Mouse (Mus musculus) small intestine, adult 2 months (tissue): ENCODE data around the gene Nudcd2. TPM values are rescaled to one million over a fixed set of nuclear protein-coding genes. Genes with fewer than 3 reads are reported as not detected.

Source experiments
- H3K27ac ChIP-seq: fragments of 200-500 bp; 2 replicates; pipeline ENCODE4 v1.5.1; 2012; ENCODE audit warnings: low read depth, low read length, control low read depth, inconsistent platforms; ENCODE audit not compliant: insufficient read depth
- H3K27me3 ChIP-seq: fragments of 200-500 bp; 2 replicates; pipeline ENCODE4 v1.6.1; 2012; ENCODE audit warnings: mild to moderate bottlenecking, moderate library complexity, low read length, inconsistent platforms; ENCODE audit not compliant: control insufficient read depth, insufficient read depth
- H3K36me3 ChIP-seq: fragments of 200-500 bp; 2 replicates; pipeline ENCODE4 v1.6.1; 2012; ENCODE audit warnings: mild to moderate bottlenecking, low read length, control low read depth, inconsistent platforms; ENCODE audit not compliant: control insufficient read depth, insufficient read depth
- H3K4me1 ChIP-seq: fragments of 200-500 bp; 2 replicates; pipeline ENCODE4 v1.6.1; 2012; ENCODE audit warnings: low read length, inconsistent platforms, mixed read lengths; ENCODE audit not compliant: control insufficient read depth, insufficient read depth, insufficient read length
- H3K4me3 ChIP-seq: fragments of 200-500 bp; 2 replicates; pipeline ENCODE4 v1.5.1; 2012; ENCODE audit warnings: low read depth, mild to moderate bottlenecking, control low read depth, inconsistent platforms, low read length, moderate library complexity
- CTCF ChIP-seq: fragments of 200-500 bp; IDR thresholded peaks from 2 replicates; pipeline ENCODE4 v1.5.1; 2012; ENCODE audit warnings: low read depth, mild to moderate bottlenecking, control low read depth, inconsistent platforms, low read length, moderate library complexity, mixed read lengths; ENCODE audit not compliant: insufficient replicate concordance, insufficient read length; ENCODE audit errors: extremely low read depth
- POLR2A ChIP-seq: fragments of 200-500 bp; IDR thresholded peaks from 2 replicates; pipeline ENCODE4 v1.6.1; 2012; ENCODE audit warnings: low read depth, mild to moderate bottlenecking, control low read depth, inconsistent platforms, low read length, moderate library complexity
- WGBS: fragments of 180-500 bp; shearing (Covaris S2); methylation state at CpG from one replicate; pipeline ENCODE4 v1.1.7; 2018; 5-methylcytosine and 5-hydroxymethylcytosine counted together
- polyA plus RNA-seq: library from polyadenylated mRNA; depleted of rRNA; stranded (reverse); fragments of >200 nt; gene quantifications from 2 replicates; pipeline ENCODE4 v1.2.3, GENCODE M21; 2012

Nudcd2 gene
- polyA plus RNA-seq, 1 experiment = 6.7 TPM

DNA sequence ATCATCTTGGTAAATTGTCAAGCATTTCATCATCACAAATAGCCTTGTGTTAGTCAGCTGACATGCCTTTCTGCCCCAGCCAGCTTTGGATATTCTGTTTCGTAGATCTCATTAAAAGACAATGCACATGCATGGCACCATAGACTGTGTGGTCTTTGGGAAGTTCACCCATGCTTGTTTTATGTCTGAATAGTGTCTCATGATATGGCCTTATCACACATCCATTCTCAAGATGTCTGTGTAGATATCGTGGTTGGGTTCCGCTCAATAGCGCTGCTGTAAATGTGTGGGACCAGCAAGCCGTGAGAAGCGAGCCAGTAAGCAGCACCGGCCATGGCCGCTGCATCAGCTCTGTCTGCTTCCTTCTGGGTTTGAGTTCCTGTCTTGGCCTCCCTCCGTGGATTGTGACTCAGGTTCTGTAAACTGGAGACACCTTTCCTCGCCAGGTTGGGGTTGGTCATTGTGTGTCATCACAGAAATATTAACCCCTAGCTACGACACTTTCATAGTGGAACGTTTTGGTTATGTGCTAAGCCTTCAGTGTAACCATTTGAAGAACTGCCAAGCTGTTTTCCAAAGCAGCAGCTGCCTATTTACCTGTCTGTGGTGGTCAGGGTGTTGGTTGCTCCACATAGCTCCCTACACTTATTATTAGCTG, 8.3 kb downstream of the Nudcd2 start:
- Histone ChIP-seq H3K4me1 (no peaks in the 10 kb centered on the region), H3K27ac (no peak overlapping the region), H3K27me3 (no peaks in the 10 kb centered on the region), H3K4me3 (no peak overlapping the region), H3K36me3 (peaks cover 28% of the 10 kb centered on the region)
- 89% methylated on average over 12 of the region's 12 CpGs for WGBS
- no peak for TF ChIP-seq CTCF
- no peak for TF ChIP-seq POLR2A

GRCm38 (mm10) chr11:40744348-40744747, 10.9 kb downstream of the Nudcd2 start:
- H3K4me3 ChIP-seq = no peak overlapping the region
- no peaks in the 10 kb centered on the region for H3K4me1 ChIP-seq
- no peak overlapping the region for H3K27ac ChIP-seq
- no peaks in the 10 kb centered on the region for H3K27me3 ChIP-seq
- TF ChIP-seq CTCF = no peak
- H3K36me3 ChIP-seq = peaks cover 10% of the 10 kb centered on the region
- 68% methylated on average over 3 of the region's 3 CpGs for WGBS

- no peaks in the 10 kb centered on the region for H3K27me3 ChIP-seq
- H3K36me3 ChIP-seq = peaks cover 8% of the 10 kb centered on the region
- TF ChIP-seq CTCF = no peak
- no peak for TF ChIP-seq POLR2A
- H3K4me3 ChIP-seq = no peak overlapping the region
- 91% methylated on average over 12 of the region's 12 CpGs for WGBS
- no peak overlapping the region for H3K27ac ChIP-seq
- H3K4me1 ChIP-seq = no peaks in the 10 kb centered on the region
These were observed 12.9 kb downstream of the Nudcd2 start for GRCm38 (mm10) chr11:40746361-40746760.

GRCm38 (mm10) chr11:40747716-40748115, 14.2 kb downstream of the Nudcd2 start:
- Histone ChIP-seq H3K4me1 (no peaks in the 10 kb centered on the region), H3K27me3 (no peaks in the 10 kb centered on the region), H3K27ac (no peak overlapping the region), H3K36me3 (peaks cover 13% of the 10 kb centered on the region), H3K4me3 (no peak overlapping the region)
- WGBS = 62% methylated on average over 2 of the region's 2 CpGs
- TF ChIP-seq POLR2A (no peak), CTCF (no peak)

GRCm38 (mm10) chr11:40753836-40754235, 20.4 kb downstream of the Nudcd2 start:
- H3K27ac ChIP-seq = no peak overlapping the region
- peaks cover 15% of the 10 kb centered on the region for H3K36me3 ChIP-seq
- H3K27me3 ChIP-seq = no peaks in the 10 kb centered on the region
- TF ChIP-seq POLR2A (no peak), CTCF (no peak)
- no peak overlapping the region for H3K4me3 ChIP-seq
- WGBS = 72% methylated on average over 6 of the region's 6 CpGs
- H3K4me1 ChIP-seq = peaks cover 3% of the 10 kb centered on the region; the same call in 1 of the 2 replicates

GRCm38 (mm10) chr11:40754664-40755107, 21.2 kb downstream of the Nudcd2 start:
- TF ChIP-seq POLR2A (no peak), CTCF (no peak)
- H3K4me1 ChIP-seq = peaks cover 3% of the 10 kb centered on the region; the same call in 1 of the 2 replicates
- peak overlapping the region; percentile 83 for H3K4me3 ChIP-seq
- H3K36me3 ChIP-seq = peaks cover 12% of the 10 kb centered on the region
- no peaks in the 10 kb centered on the region for H3K27me3 ChIP-seq
- WGBS = under 1% methylated on average over 19 of the region's 19 CpGs
- H3K27ac ChIP-seq = 0 out of 2 replicates have a peak overlapping the region, but pooled peaks have one; percentile 17

- Histone ChIP-seq H3K4me1 (peaks cover 3% of the 10 kb centered on the region; the same call in 1 of the 2 replicates), H3K27me3 (no peaks in the 10 kb centered on the region), H3K27ac (0 out of 2 replicates have a peak within 1 kb of the TSS, but pooled peaks have one; percentile 17), H3K36me3 (peaks cover 12% of the 10 kb centered on the region), H3K4me3 (peak within 1 kb of the TSS; percentile 83)
- WGBS = under 1% methylated on average over 25 of the region's 25 CpGs
- TF ChIP-seq CTCF (no peak), POLR2A (peak; percentile 67)
These were observed 21.7 kb downstream of the Nudcd2 start, which contains the start of gene Ccng1 for GRCm38 (mm10) chr11:40755109-40755627. Ccng1 (minus strand) TSS chr11:40755311.
